Mouse (Mus musculus) embryonic fibroblast, embryonic 13.5 days (primary cell): ENCODE measurements at regions not wholly inside any gene's neighbourhood (a gene's known extent, or its start where the extent isn't known, plus 50 kb on each side); places are given as distances from the start of the nearest gene placed in this dataset.

ENCODE experiments used
- CTCF ChIP-seq: IDR thresholded peaks from 2 replicates; pipeline ENCODE4 v1.5.1; 2011; ENCODE audit warnings: mild to moderate bottlenecking, control low read depth, low read length, moderate library complexity, borderline replicate concordance; ENCODE audit not compliant: insufficient read depth
- POLR2A ChIP-seq: IDR thresholded peaks from 2 replicates; pipeline ENCODE4 v1.6.1; 2011; ENCODE audit warnings: low read depth, mild to moderate bottlenecking, control low read depth, low read length, moderate library complexity

- TF ChIP-seq CTCF: no peak
- no peak for TF ChIP-seq POLR2A
These were observed 485.3 kb upstream of the Kcnab2 start for GRCm38 (mm10) chr4:152963001-152963400.
